Mouse (Mus musculus): ENCODE results near the gene Armc12.

Gene Armc12

DNA sequence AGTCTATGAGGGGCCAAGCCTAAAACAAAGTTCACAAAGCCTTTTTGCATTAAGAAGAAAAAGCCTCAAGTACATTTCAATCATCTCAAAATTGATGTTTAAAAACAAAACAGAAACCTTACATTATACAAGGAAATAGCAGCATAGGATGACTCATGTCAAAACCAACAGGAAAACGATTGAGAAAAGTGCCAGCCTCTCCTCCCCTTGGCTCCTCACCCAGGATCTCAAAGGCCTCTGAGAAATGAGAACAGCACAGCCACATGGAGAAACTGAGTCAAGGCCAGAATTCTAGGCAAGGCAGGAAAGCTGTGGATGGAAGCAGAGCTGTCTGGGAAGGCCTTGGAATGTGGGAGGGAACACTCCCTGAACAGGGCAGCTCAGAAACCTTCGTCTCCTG, 58.0 kb downstream of the Armc12 start:
- DNase-seq (ENCODE audit: low spot score in 2 of 2), result no peak
